Mouse (Mus musculus): ENCODE measurements around the gene Sema6d. TPM values are rescaled to one million over a fixed set of nuclear protein-coding genes. Genes with fewer than 3 reads are reported as not detected.

Gene Sema6d
- polyA plus RNA-seq, 1 experiment from 2014 or later = 16.0 TPM

DNA sequence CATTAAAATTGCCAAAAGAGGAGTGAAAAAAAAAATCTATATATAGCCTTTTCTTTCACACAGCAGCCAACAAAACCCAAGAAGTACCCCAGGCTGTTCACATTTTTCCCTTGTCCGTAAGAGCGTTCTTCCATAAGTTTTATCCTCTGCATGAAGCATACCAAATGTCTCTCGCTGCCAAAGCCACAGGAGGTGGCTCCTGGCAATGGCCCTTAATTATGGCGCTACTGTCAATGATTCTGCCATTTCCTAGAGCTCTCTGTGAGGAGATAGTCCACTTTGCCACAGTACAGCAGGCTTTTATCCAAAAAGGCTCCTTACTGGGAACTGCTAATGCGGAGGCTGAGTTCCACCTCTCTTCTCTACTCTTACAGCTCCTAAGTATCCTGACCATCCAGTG, 104.3 kb downstream of the Sema6d start:
- Histone ChIP-seq H3K9ac (replicated peaks; ENCODE audit: low read depth, low read length) (no peak overlapping the region), H3K36me3 (ENCODE audit: control insufficient read depth, insufficient read depth, low read length) (no peaks in the 10 kb centered on the region), H3K4me2 (replicated peaks; ENCODE audit: low read depth, low read length) (no peak overlapping the region), H3K27me3 (ENCODE audit: control insufficient read depth, insufficient read depth, low read length) (no peaks in the 10 kb centered on the region), H3K9me3 (ENCODE audit: control insufficient read depth, low read depth, low read length) (no peaks in the 10 kb centered on the region), H3K27ac (ENCODE audit: low read length) (no peak overlapping the region), H3K4me1 (ENCODE audit: control insufficient read depth, insufficient read depth, low read length) (no peaks in the 10 kb centered on the region), H3K4me3 (ENCODE audit: low read depth, low read length) (no peak overlapping the region)
- WGBS = 93% methylated on average over 5 of the region's 5 CpGs
- ATAC-seq (ENCODE audit: insufficient number of reproducible peaks, insufficient read depth, low FRiP score, low read depth) = no peak

DNA sequence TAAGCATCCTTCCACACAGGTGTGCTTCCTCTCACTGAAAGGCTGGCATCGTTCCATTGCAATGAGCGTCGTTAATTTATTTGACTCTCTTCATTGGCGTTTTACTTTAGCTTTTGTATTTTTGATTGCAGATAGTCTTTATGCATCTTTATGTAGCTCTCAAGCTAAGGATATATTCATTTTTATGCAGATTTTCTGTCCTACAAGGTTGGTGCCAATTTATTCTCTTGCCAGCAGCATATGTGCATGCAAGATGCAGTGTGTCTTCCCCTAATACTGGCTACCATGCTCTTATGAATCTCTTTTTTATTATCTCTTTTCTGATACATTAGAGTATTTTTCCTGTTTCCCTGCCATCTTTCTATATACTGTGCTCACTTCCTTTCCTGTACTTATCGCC, 111.7 kb downstream of the Sema6d start:
- H3K27me3 ChIP-seq (ENCODE audit: control insufficient read depth, insufficient read depth, low read length) = no peaks in the 10 kb centered on the region
- H3K27ac ChIP-seq (ENCODE audit: low read length) = no peak overlapping the region
- WGBS = 73% methylated on average over 5 of the region's 5 CpGs
- no peak overlapping the region for H3K4me2 ChIP-seq (replicated peaks; ENCODE audit: low read depth, low read length)
- H3K4me3 ChIP-seq (ENCODE audit: low read depth, low read length) = no peak overlapping the region
- ATAC-seq (ENCODE audit: insufficient number of reproducible peaks, insufficient read depth, low FRiP score, low read depth) = no peak
- no peaks in the 10 kb centered on the region for H3K9me3 ChIP-seq (ENCODE audit: control insufficient read depth, low read depth, low read length)
- no peaks in the 10 kb centered on the region for H3K4me1 ChIP-seq (ENCODE audit: control insufficient read depth, insufficient read depth, low read length)
- no peaks in the 10 kb centered on the region for H3K36me3 ChIP-seq (ENCODE audit: control insufficient read depth, insufficient read depth, low read length)
- H3K9ac ChIP-seq (replicated peaks; ENCODE audit: low read depth, low read length) = no peak overlapping the region

DNA sequence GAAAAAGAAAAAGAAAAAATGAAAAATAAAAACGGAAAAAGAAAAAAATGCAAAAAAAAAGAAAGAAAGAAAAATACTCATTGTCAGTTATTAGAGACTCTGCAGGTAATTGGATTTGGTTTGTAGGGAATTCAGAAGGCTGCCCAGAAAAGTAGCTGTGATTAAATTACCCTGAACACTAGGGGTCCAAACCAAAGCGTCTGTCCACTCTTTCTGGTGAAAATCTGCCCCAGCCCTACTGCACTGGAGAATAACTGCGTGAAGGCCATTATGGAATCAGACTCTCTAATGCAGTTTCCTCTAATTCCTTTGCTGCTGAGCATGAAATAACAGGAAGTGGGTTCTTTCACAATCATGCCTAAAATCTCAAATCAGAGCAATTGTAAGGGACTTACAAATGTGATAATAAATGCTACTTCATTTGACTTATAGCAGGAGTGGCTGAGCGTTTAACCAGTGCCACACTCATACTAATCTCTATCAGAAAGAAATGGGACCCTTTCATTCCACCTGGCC, 112.8 kb downstream of the Sema6d start:
- Histone ChIP-seq H3K9ac (replicated peaks; ENCODE audit: low read depth, low read length) (no peak overlapping the region), H3K36me3 (ENCODE audit: control insufficient read depth, insufficient read depth, low read length) (no peaks in the 10 kb centered on the region), H3K4me3 (ENCODE audit: low read depth, low read length) (no peak overlapping the region), H3K27ac (ENCODE audit: low read length) (no peak overlapping the region), H3K4me1 (ENCODE audit: control insufficient read depth, insufficient read depth, low read length) (no peaks in the 10 kb centered on the region), H3K9me3 (ENCODE audit: control insufficient read depth, low read depth, low read length) (no peaks in the 10 kb centered on the region), H3K27me3 (ENCODE audit: control insufficient read depth, insufficient read depth, low read length) (no peaks in the 10 kb centered on the region), H3K4me2 (replicated peaks; ENCODE audit: low read depth, low read length) (no peak overlapping the region)
- ATAC-seq (ENCODE audit: insufficient number of reproducible peaks, insufficient read depth, low FRiP score, low read depth) = no peak
- WGBS = 53% methylated on average over 4 of the region's 4 CpGs

DNA sequence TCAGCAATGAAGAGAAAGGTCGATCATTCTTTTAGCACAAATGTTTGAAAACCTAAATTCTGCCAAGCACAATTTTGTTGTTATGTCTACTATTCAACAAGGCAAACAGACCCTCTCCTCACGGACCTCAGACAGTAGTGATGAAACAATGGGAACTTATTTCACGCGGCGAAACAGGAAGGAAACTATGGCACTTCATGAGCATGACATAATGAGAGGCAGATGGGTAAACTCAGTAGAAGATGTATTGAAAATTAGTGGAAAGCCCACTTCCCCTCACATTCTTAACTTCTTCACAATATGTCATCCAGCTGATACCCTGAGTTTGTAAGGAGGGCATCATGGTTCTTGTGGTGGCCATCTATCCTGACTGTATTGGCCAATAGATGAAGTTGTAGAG, 116.0 kb downstream of the Sema6d start:
- no peaks in the 10 kb centered on the region for H3K36me3 ChIP-seq (ENCODE audit: control insufficient read depth, insufficient read depth, low read length)
- no peak overlapping the region for H3K4me3 ChIP-seq (ENCODE audit: low read depth, low read length)
- 76% methylated on average over 5 of the region's 5 CpGs for WGBS
- no peak for ATAC-seq (ENCODE audit: insufficient number of reproducible peaks, insufficient read depth, low FRiP score, low read depth)
- no peaks in the 10 kb centered on the region for H3K27me3 ChIP-seq (ENCODE audit: control insufficient read depth, insufficient read depth, low read length)
- H3K4me1 ChIP-seq (ENCODE audit: control insufficient read depth, insufficient read depth, low read length) = no peaks in the 10 kb centered on the region
- no peak overlapping the region for H3K9ac ChIP-seq (replicated peaks; ENCODE audit: low read depth, low read length)
- no peak overlapping the region for H3K4me2 ChIP-seq (replicated peaks; ENCODE audit: low read depth, low read length)
- H3K9me3 ChIP-seq (ENCODE audit: control insufficient read depth, low read depth, low read length) = no peaks in the 10 kb centered on the region
- H3K27ac ChIP-seq (ENCODE audit: low read length) = no peak overlapping the region

DNA sequence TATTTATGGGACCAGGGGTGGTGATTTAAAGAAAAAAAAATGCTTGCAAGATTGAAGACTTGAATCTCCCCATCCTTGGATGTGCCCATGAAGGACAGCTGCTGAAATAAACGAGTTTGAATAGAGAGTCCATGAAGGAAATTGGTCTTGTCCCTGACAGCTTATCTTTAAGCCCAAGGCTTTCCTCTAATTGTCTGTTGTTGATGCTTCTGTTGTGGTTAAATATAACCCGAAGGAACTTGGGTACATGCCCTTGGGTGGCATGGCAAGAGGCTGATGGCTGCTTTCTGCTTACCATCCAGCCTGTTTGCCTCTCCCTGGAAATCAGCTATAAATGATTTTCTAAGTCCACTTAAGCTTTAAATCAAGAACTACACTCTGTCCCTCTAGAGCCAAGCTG, 118.5 kb downstream of the Sema6d start:
- Histone ChIP-seq H3K4me3 (ENCODE audit: low read depth, low read length) (no peak overlapping the region), H3K4me2 (replicated peaks; ENCODE audit: low read depth, low read length) (no peak overlapping the region), H3K27me3 (ENCODE audit: control insufficient read depth, insufficient read depth, low read length) (no peaks in the 10 kb centered on the region), H3K27ac (ENCODE audit: low read length) (no peak overlapping the region), H3K4me1 (ENCODE audit: control insufficient read depth, insufficient read depth, low read length) (no peaks in the 10 kb centered on the region), H3K36me3 (ENCODE audit: control insufficient read depth, insufficient read depth, low read length) (no peaks in the 10 kb centered on the region), H3K9me3 (ENCODE audit: control insufficient read depth, low read depth, low read length) (no peaks in the 10 kb centered on the region), H3K9ac (replicated peaks; ENCODE audit: low read depth, low read length) (no peak overlapping the region)
- no peak for ATAC-seq (ENCODE audit: insufficient number of reproducible peaks, insufficient read depth, low FRiP score, low read depth)
- WGBS = 66% methylated on average over 2 of the region's 2 CpGs

DNA sequence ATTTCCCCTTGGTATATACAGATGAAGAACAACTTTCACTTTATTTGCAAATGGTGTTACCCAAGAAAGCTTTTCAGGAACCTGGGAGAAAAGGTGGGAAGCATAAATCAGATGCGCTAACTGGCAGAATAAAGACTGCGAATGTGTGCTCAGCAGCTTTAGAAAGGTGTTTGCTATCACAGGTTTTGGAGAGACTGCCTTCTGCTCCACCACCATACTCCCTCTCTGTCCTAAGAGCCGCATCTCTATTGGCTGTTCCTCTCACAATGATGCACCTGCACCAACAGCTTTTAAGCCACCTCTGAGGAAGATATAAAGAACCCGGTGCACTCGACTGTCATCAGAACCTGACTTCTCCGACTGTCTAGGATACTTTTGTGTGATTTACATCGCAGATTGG, 133.8 kb downstream of the Sema6d start:
- no peak for ATAC-seq (ENCODE audit: insufficient number of reproducible peaks, insufficient read depth, low FRiP score, low read depth)
- Histone ChIP-seq H3K4me1 (ENCODE audit: control insufficient read depth, insufficient read depth, low read length) (no peaks in the 10 kb centered on the region), H3K36me3 (ENCODE audit: control insufficient read depth, insufficient read depth, low read length) (no peaks in the 10 kb centered on the region), H3K9me3 (ENCODE audit: control insufficient read depth, low read depth, low read length) (no peaks in the 10 kb centered on the region), H3K4me2 (replicated peaks; ENCODE audit: low read depth, low read length) (no peak overlapping the region), H3K27me3 (ENCODE audit: control insufficient read depth, insufficient read depth, low read length) (no peaks in the 10 kb centered on the region), H3K9ac (replicated peaks; ENCODE audit: low read depth, low read length) (no peak overlapping the region), H3K27ac (ENCODE audit: low read length) (no peak overlapping the region), H3K4me3 (ENCODE audit: low read depth, low read length) (no peak overlapping the region)
- WGBS = 74% methylated on average over 7 of the region's 7 CpGs

DNA sequence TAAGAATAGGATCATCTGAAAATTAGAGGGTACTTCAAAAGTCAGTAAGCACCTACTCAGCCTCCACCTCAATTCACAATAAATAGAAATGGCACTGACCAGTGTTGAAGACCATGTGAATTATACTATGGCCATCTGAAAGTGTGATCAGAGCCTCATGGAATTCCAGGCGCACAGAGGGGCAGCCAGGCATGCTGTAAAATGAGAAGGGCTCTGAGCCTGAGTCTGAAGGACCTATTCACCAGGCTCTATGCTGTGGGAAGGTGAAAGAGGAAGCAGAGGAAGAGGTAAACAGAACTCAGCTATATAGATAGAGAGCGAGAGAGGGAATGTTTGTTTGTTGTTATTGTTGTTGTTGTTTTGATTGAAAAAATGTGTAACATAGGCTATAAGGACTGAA, 134.6 kb downstream of the Sema6d start:
- no peaks in the 10 kb centered on the region for H3K36me3 ChIP-seq (ENCODE audit: control insufficient read depth, insufficient read depth, low read length)
- no peaks in the 10 kb centered on the region for H3K4me1 ChIP-seq (ENCODE audit: control insufficient read depth, insufficient read depth, low read length)
- H3K9me3 ChIP-seq (ENCODE audit: control insufficient read depth, low read depth, low read length) = no peaks in the 10 kb centered on the region
- no peak overlapping the region for H3K9ac ChIP-seq (replicated peaks; ENCODE audit: low read depth, low read length)
- ATAC-seq (ENCODE audit: insufficient number of reproducible peaks, insufficient read depth, low FRiP score, low read depth) = no peak
- H3K27me3 ChIP-seq (ENCODE audit: control insufficient read depth, insufficient read depth, low read length) = no peaks in the 10 kb centered on the region
- H3K4me3 ChIP-seq (ENCODE audit: low read depth, low read length) = no peak overlapping the region
- H3K27ac ChIP-seq (ENCODE audit: low read length) = no peak overlapping the region
- WGBS = 70% methylated on average over 2 of the region's 2 CpGs
- no peak overlapping the region for H3K4me2 ChIP-seq (replicated peaks; ENCODE audit: low read depth, low read length)

DNA sequence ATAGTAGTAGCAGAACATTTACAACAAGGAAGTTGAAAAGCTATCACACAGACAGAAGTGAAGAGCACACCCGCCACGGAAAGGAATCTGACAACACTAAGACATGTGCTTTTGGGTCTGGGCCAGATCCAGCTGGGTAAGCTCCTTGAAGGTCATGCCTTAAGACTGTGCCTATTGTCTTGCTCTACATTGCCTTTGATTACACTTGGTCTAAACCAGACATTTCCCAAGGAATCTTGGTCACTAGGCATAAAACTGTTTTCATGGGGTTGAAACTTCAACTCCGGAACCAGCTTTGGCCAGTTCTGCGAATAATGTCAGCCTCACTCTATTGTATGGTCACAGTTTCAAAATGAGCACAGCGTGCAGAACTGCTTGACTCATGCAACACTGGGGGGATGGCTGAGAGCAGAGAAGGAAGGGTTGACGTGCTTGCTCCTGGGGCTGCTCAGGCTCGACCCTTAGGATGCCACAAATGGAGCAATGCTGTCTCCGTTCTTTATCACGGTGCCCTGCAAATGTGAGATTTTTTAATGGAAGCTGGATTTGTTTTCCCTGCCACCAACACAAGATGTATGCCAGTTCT, 145.0 kb downstream of the Sema6d start:
- H3K4me3 ChIP-seq (ENCODE audit: low read depth, low read length) = no peak overlapping the region
- no peak overlapping the region for H3K4me2 ChIP-seq (replicated peaks; ENCODE audit: low read depth, low read length)
- no peak overlapping the region for H3K27ac ChIP-seq (ENCODE audit: low read length)
- H3K9me3 ChIP-seq (ENCODE audit: control insufficient read depth, low read depth, low read length) = no peaks in the 10 kb centered on the region
- no peak overlapping the region for H3K9ac ChIP-seq (replicated peaks; ENCODE audit: low read depth, low read length)
- no peak for ATAC-seq (ENCODE audit: insufficient number of reproducible peaks, insufficient read depth, low FRiP score, low read depth)
- WGBS = 74% methylated on average over 9 of the region's 9 CpGs
- no peaks in the 10 kb centered on the region for H3K4me1 ChIP-seq (ENCODE audit: control insufficient read depth, insufficient read depth, low read length)
- H3K27me3 ChIP-seq (ENCODE audit: control insufficient read depth, insufficient read depth, low read length) = no peaks in the 10 kb centered on the region
- no peaks in the 10 kb centered on the region for H3K36me3 ChIP-seq (ENCODE audit: control insufficient read depth, insufficient read depth, low read length)
